Mouse (Mus musculus): ENCODE measurements around the gene Ccdc172.

Gene Ccdc172

GRCm38 (mm10) chr19:58511818-58512217 lies at the start of gene Ccdc172:
Gene Ccdc172 (plus strand): TSS chr19:58511993.
- DNase-seq (ENCODE audit: low read depth): no peak

DNA sequence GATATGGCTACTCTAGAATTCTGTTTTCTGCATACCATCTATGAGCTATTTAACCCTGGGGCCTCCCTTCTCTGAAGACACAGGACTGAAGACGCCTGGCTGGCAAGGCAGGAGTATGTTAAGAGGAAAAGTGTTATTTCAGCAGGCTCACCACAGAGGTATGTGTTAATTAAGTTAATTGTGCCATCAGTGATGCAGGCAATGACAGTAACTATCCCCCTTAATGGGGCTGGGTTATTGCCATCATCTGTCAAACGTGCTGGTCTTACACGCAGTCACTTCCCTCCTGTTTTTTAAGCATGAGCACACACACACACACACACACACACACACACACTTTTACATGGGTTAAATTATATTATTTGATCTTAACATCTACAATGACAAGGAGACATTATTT lies 48.0 kb upstream of the Ccdc172 start:
- DNase-seq (ENCODE audit: low read depth): no peak

GRCm38 (mm10) chr19:58468331-58468730 lies 43.5 kb upstream of the Ccdc172 start:
- no peak for DNase-seq (ENCODE audit: low read depth)

DNA sequence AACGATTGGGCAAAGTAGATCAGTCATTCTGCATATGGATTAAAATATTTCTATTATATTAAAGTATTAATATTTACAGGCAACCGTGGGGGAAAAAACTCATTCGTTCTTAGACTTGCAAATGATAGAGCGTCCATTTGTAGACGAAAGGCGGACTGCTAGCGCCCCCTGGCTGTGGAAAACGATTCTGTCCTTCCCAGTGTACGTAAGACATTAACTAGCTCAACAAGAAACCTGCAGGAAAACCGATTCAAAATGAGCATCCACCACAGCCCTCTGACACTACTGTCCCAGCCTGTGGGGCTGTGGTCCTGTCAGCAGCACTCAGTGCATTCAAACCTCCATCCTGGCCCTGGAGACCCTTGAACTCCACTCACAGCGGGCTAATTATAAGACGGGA lies 42.4 kb upstream of the Ccdc172 start:
- peak; percentile 60 for DNase-seq (ENCODE audit: low read depth)

- no peak for DNase-seq (ENCODE audit: low read depth)
These were observed 37.5 kb upstream of the Ccdc172 start for GRCm38 (mm10) chr19:58474251-58474650.

DNA sequence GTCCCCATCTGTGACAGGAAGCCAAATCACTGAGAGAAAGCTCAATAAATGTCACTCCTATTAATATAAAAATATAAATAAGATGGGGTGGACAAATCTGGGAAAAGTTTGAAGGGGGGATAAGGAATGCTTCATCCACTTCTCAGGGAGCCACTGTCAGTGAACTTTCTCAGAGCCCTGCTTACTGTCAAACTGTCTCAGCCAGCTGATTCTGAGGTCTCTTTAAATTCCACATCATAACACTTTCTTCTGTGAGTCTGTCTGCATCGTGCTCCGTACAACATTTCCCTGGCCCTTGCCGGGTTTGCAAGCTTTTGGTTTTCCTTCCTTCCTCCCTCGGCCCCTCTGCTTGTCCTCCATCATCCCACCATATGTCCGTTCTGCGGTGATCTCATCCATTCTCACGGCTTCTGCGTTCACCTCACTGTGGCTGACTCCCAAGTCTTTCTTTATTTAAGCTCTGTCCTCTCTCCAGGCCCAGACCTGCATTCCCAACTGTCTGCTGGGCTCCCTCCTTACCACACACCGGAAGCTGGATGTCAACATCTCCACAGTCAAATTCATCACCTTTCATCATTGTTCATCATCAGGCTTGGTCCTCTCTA lies 29.3 kb upstream of the Ccdc172 start:
- DNase-seq (ENCODE audit: low read depth): no peak

DNA sequence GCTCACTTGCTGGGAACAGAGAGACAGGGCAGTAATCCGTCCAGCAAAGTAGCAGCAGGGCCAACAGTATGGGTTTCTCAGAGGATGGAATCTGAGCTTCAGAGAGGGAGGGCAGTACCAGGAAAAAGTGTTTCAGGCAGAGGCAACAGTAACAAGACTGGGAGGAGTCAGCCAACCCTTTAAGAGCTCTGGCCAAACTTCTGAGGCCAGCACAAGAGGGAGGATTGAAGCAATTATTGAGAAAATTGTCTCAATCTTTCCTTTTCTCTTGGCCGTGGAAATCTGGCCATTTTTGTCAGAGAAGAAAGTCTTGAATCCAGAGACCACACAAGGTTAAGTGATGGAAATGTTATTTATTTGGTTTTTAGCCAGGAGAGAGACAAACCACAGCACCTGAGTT lies 25.1 kb upstream of the Ccdc172 start:
- no peak for DNase-seq (ENCODE audit: low read depth)

DNA sequence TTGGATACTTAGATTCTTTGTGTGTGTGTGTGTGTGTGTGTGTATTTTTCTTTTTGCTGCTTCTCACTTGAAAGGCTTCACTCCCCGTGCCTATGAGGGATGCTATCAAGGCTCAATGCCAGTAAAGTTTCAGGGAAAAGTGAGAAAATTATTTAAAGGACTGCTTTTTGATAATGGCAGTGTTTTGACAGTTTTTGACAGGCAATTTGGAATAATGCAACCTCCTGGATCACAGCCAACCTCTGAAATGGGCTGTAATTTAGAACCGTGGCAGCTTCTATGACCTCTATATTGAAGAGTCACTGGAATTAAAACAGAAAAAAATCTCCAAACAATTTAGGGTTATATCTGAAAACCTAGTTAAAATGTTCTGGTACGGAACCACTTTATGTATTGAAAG lies 14.7 kb upstream of the Ccdc172 start:
- no peak for DNase-seq (ENCODE audit: low read depth)

GRCm38 (mm10) chr19:58499420-58499966 lies 12.3 kb upstream of the Ccdc172 start:
- DNase-seq (ENCODE audit: low read depth): no peak

GRCm38 (mm10) chr19:58500049-58500448 lies 11.7 kb upstream of the Ccdc172 start:
- DNase-seq (ENCODE audit: low read depth): no peak

DNA sequence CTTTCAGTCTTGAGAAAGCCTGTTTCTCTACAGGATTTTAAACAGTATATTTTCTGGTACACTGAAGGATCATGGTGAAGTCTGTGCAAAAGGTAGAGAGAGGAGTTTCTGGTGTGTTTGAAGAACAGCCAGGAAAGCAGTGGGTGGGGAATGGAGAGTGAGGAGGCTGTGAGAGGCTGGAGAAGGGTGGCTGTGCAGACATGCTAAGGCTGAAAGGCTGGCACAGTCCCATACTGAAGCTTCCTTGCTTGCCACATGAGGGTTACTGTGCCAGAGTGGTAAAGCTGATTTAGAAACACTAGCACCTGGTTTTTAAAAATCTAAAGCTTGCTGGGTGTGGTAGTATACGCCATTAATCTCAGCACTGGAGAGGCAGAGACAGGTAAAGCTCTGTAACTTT lies 9.9 kb downstream of the Ccdc172 start:
- no peak for DNase-seq (ENCODE audit: low read depth)

DNA sequence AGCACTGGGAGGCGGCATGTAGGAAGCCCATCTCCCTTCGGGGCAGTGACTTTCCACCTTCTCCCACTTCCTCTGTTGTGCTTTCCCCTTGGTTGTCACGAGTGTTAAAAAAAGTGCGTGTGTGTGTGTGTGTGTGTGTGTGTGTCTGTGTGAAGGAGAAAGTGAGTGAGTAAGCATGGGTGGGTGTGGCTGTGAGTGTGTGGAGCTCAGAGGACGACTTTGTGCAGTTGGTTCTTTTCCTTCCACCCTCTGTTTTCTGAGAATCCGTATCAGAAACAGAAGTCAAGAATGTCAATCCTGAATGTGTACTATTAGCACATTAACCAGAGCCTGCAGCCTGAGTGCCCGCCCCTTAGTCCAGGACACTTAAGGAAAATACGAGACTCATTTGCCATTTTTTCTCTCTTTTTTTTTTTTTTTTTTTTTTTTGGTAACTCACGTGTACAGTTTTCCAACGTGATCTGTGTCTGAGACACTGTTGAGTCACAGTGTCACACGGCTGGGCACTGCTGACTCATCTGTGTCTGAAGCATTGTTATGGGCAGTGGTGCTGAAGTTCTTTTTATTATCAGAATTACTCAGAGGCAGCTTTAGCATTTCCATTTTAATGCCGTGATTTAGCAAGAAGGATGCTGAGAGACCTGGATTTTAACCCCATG lies 12.1 kb downstream of the Ccdc172 start:
- DNase-seq (ENCODE audit: low read depth): peak; percentile 2

DNA sequence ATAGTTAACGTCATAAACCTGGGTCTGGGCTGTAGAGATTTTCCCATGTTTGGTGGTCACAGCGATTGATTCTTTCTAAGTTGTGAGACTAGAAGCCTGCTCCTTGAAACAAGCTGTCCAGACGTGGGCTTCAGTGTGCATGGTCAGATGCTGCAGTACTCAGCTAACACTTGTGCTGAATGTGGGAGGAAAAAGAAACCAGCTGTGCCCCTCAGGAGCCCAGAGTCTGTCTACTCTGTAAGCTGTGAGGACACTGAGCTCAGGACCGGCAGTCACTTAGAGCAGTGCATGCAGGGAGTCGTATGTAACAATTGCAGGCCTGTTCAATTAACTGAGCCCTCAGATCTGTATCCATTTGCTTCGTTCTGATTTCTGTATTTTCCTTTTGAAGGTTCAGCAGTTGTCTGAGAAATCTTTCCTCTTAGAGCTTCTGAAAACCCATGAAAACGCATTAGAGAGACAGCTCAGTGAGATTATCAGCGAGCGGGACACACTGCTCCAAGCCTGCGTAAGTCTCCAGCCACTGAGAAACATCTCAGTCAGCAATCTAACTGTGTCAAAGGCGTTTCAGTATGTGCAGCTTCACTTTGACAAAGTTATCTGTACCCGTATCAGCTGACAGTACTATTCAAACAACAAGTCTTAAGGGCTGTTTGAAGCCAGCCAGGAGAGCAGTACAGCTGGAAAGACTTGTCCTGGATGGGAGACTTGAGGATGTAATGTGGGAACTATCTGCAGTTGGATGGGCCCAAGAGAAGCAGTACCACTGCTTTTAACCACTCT lies 13.9 kb downstream of the Ccdc172 start:
- DNase-seq (ENCODE audit: low read depth): no peak

DNA sequence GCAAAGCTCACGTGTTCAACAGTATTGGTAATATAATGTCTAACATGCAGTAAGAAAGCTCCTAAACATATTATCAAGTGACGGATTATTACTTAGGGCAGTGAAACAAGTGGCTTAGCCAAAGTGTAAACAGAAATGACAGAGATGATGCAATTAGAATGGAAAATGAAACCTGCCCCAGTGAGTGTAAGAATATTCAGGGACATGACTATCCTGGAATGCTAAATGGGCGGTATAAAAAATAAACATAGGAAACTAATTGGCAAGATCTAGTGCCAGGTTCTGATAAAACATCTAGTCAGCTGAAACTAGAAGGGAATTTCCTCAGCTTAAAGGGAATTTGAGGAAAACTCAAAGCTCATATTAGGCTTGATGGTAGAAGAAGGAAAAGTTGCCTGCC lies 21.3 kb downstream of the Ccdc172 start:
- no peak for DNase-seq (ENCODE audit: low read depth)

GRCm38 (mm10) chr19:58536691-58537090 lies 24.9 kb downstream of the Ccdc172 start:
- DNase-seq (ENCODE audit: low read depth): no peak

- DNase-seq (ENCODE audit: low read depth): no peak
These were observed 28.6 kb downstream of the Ccdc172 start for GRCm38 (mm10) chr19:58540396-58540795.

GRCm38 (mm10) chr19:58548367-58548766 lies 36.6 kb downstream of the Ccdc172 start:
- DNase-seq (ENCODE audit: low read depth): no peak

GRCm38 (mm10) chr19:58550489-58550888 lies 38.7 kb downstream of the Ccdc172 start:
- no peak for DNase-seq (ENCODE audit: low read depth)

- no peak for DNase-seq (ENCODE audit: low read depth)
These were observed 39.1 kb downstream of the Ccdc172 start for GRCm38 (mm10) chr19:58550916-58551315.

GRCm38 (mm10) chr19:58554974-58555373 lies 43.2 kb downstream of the Ccdc172 start:
- no peak for DNase-seq (ENCODE audit: low read depth)

DNA sequence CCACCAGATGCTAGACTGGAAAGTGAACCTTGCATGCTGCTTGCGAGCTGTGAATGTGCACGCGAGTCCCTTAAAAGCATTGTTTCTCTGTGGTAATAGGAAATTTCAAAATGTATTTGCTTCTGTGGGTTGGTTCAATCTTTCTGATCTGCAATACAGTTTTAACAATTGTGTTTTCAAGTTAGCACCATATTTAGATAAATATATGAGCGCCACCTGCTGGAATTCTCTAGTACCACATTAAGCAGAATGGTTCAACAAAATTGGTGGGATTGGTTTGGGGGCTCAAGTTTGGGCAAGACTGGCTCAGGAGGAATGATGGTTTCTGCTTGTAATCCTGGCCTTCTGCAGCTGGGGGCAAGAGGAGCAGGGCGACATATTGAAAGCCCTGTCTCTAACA lies 46.6 kb downstream of the Ccdc172 start:
- DNase-seq (ENCODE audit: low read depth): peak; percentile 37

DNA sequence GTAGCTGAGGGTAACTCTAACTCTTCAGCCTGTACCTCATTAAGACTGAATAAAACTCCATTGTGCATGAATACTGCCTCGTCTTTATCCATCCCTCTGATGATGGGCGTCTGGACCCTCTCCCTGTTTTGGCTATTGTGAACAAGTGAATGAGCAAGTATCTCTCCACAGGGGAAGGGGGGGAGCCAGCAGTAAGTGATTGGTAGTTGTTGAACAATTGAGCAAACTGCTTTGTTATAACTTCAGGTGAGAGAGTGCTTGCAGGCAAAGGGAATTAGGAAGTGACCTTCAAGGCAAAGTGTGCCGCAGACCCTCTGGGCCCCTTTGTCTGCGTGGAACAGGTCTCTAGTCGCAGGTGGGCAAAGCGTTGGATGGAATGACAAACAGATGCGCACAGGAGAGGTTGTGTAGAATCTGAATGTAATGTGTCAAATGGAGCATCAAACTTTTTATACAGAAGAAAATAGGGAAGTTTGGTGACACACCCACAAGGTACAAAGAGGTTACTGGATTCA lies 50.6 kb downstream of the Ccdc172 start:
- no peak for DNase-seq (ENCODE audit: low read depth)

GRCm38 (mm10) chr19:58571566-58571965 lies 59.8 kb downstream of the Ccdc172 start:
- DNase-seq (ENCODE audit: low read depth): no peak

All from c-Kit-positive CD71-negative TER-119-negative erythroid progenitor cells, embryonic 14.5 days (primary cell).